Mouse (Mus musculus) inflammation-experienced regulatory T-cells (primary cell): ENCODE results near the gene Wdr95. TPM values are rescaled to one million over a fixed set of nuclear protein-coding genes. Genes with fewer than 3 reads are reported as not detected.

ENCODE experiments used
- polyA plus RNA-seq, 2 experiments: library from polyadenylated mRNA; unstranded; fragments of 100-300 nt; shearing (Covaris generic); gene quantifications; one replicate each; pipeline ENCODE4 v1.2.1; 2017

The Wdr95 gene
- under 1 TPM in 1 of 2 experiments, not detected in 1; 0.94 TPM for polyA plus RNA-seq

GRCm38 (mm10) chr5:149527999-149528729 lies at the start of gene Wdr95:
Wdr95 (plus strand) TSS chr5:149528679.

GRCm38 (mm10) chr5:149636075-149636920 lies 107.8 kb downstream of the Wdr95 start, which contains the start of gene Hsph1:
Hsph1 (minus strand) TSS chr5:149636376.

Other genes with a start within 250 kb of the Wdr95 start
- 1 to 10 TPM; 2.5 to 4.2 TPM for gene Medag, start 116.9 kb upstream of the Wdr95 start, polyA plus RNA-seq
- not detected for gene Tex26, start 89.0 kb upstream of the Wdr95 start, polyA plus RNA-seq
- gene Hsph1, start 107.7 kb downstream of the Wdr95 start, polyA plus RNA-seq, result 100 to 1,000 TPM in 1 of 2 experiments, 10 to 100 TPM in 1; 73.3 to 101 TPM
- 1 to 10 TPM; 1.9 to 2.9 TPM for gene B3glct, start 149.6 kb downstream of the Wdr95 start, polyA plus RNA-seq